Mouse (Mus musculus) fibroblast of lung, adult 2 months (primary cell): ENCODE results near the gene Hsd17b3.
"Not testable (repeated sequence)": the region's sequence is repeated elsewhere in the genome, so short reads cannot be mapped to it uniquely, and the experiment has no call there.

ENCODE experiments used
- DNase-seq: peaks from one replicate; pipeline ENCODE4 v3.0.0-alpha.2; 2011; ENCODE audit warnings: low read depth

Gene Hsd17b3

DNA sequence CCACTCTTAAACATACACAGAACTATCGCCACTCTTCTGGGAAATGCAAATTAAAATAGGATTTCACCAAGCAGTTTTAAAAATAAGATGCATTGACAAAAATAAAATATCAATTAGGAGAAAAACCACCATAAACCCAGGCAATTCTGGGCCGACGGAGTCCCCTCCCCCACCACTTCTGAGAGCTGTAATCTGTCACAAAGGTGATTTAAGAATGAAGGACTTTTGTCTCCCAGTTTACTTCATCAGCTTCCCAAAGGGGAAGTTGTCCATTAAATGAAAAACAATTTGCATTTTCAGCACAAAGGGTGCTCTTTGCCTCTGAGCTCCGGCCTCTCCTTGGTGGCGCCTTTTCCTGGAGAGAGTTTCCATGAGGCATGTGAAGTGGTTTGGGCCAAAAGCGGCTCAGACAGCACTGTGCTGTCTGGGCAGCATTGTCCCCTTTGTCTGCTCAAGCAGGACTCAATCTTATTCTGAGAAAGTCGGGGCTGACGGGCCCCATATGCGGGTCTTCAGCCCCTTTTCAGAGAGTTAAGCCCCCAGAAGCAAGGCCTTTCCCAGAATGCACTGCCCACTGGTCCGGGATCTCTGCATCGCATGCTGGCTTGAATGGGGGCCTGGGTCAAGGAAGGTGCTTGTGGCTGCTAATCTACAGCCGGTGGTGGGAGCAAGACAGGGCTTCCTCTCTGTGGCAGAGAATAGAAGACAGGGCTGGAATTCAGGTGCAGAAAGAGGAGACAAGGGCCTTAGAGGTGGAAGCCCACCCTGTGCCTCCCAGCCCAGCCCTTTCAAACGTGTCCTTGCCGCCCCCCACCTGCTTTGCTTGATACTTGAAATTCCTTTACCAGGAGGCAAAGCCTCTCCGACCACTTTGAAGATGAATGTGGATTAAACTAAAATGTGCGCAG, 7.8 kb downstream of the Hsd17b3 start:
- no peak for DNase-seq

DNA sequence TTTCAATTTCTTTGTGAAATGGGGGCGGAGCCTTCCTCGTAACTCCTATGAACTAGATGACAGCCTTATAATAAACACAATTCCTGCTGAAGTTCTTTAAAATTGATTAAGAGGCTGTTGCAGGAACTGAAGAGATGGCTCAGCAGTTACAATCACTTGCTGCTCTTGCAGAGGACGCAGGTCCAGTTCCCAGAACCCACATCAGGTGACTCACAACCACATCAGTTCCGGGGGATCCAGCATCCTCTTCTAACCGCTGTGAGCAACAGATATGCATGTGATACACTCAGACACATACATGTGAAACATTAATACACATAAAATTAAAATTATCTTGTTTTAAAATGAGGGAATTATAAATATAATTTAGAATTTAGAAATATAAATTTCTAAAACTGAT, 11.4 kb downstream of the Hsd17b3 start:
- no peak for DNase-seq

DNA sequence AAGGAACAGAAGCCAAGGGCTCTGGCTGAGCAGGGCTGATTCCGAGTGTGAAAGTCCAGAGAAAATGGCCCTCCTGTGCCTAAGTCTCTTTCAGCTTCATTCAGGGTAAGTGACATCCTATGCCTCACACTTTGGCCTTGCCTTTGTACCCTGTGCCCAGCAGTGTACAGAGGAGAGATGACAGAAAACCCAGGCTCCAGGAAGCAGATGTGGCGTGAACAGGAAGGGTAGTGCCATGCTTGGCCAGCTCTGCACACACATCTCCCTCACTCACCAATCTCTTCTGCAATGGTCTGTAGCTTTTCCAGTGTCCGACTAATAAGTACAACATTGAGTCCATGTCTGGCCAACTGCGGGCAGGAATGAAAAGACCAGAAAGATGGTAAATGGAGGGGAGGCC, 13.0 kb downstream of the Hsd17b3 start:
- DNase-seq, result no peak

DNA sequence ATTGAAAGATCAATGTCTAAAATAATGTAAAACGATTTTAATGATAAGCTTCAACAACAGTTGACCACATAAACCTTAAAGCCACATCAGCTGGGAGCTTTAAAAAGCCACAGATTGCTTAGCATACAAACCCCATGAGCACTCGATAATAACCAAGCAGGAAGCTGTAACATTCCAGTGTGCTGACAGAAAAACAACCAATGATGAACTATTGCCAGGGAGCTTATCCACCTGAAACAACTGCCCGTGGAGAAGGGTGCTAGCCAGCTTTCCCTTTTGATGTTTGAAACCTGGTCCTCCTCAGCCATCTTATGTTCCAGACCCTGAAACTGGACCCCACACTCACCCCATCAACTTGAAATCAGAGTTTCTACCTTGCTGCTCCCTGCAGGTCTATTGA, 22.4 kb downstream of the Hsd17b3 start:
- DNase-seq, result no peak

DNA sequence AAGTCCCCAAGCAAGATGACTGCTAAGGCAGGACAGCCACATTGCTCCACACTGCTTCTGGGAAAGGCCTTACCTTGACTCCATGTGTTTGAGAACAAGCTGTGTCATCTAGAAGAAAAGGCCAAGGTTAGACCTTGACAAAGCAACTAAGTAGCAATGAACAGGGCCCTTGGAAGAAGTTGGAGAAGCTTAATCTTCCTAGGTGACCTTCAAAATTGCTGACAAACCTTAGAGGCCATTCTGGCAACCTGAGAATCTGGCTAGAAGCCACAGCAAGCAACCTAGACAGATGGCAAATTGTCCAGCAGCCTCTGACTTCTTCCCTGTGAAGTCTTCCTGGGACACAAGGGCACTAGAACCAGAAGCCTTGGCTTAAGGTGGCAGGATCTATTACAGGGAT, 24.8 kb downstream of the Hsd17b3 start:
- DNase-seq, result no peak

DNA sequence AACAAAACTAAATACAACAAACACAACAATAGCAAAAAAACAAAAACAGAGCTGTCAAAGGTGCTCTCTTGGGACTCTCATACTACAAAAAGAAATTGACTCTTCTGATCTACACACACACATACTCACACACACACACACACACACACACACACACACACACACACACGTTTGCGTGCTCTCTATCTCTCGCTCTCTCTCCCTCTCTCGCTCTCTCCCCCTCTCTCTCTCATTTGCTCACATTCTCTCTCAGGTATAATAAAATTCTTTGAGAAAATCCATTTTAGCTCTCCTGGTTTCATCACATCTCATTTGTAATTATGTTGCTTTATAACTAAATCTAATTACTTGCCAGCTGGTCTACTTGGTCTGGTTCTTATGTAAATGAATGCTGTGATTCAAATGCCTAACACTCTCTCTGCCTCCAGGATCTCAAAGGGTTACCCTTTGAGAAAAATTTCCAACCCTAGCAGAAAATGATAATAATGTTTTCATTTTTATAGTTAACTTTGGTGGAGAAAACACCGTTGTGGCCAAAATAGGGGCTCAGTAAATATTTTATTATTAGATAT, 28.0 kb downstream of the Hsd17b3 start:
- no peak for DNase-seq

DNA sequence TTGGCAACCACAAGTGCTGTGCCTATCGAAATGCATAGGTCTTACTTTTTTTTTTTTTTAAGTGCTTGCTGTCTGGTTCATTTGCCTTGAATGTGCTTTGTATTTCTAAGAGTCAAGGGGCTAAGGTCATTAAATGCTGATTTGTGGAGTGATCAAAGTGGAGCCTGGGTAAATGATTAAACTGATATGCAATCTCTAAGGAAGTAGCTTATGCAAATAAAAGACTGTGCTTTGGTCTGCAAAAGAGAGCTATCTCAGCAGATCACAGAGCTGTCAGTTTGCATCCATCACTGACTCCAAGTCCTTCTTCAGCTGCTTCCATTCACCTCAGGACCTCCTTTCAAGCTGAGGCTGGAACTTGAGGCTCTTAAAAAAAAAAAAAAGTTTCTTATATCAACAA, 35.1 kb downstream of the Hsd17b3 start:
- DNase-seq, result no peak

DNA sequence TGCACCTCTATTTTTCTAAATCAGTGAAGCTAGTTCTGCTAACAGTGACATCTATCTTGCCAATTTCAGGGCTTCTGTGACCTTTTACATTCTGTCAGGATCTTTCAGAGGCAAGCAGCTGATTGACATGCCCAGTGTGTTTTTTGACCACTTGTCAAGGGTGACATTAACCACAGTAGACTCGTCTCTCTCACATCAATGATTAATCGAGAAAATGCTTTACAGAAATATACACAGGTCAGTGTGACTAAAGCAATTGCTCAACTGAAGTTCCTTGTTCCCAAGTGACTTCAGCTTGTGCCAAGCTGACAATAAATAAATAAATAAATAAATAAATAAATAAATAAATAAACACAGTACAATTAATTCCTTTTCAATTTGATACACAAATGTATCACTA, 36.7 kb downstream of the Hsd17b3 start:
- not testable (repeated sequence) for DNase-seq

DNA sequence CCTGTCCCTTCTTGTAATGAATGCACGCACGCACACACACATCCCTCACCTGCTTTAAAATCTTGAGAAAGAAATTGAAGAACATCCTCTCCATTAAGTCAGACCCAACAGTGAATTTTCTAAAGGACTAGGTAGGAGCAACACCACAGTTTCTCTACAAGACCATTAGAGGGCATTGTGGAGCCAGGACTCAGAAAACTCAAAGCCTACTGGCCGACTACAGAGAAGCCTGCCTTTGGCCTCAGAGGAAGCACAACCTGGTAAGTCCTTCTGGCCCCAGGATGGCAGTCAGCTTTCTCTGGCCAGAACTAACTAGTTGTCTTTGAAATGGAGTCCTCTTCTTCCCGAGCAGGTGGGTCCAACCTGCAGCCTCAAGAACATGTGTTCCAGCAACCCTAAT, 38.1 kb downstream of the Hsd17b3 start:
- no peak for DNase-seq

DNA sequence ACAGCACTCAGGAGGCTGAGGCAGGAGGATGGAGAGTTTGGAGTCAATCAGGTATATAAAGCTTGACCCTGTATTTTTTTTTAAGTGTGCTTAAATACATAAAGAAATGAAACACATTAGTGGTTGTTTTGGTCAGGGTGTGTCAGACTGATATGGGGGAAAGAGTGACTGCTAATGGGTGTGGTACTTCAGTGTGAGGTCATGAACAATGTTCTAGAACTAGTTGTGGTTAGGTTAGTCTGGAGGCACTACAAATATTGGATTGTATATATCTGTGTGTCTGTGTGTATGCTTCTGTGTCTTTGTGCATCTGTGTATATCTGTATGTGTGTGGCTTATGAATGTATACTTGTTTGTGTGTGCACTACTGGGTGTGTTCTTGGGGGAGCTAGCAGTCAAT, 39.5 kb downstream of the Hsd17b3 start:
- DNase-seq, result no peak

DNA sequence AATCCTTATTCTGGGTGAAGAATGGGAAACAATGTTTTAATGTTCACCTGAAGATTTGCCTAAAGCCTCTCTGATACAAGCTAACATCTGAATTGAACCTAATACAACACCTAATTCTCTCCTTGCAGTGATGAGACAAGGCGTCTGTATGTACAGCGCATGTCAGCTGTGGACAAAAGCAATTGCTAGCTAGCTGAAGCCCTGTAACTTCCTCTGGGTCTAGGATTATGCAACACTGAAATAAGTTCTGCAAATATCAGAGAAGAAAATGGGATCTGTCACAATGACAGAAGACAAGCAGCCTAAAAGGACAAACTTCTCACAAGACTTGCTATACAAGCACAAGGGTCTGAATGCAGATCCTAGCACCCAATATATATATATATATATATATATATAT, 40.6 kb downstream of the Hsd17b3 start:
- no peak for DNase-seq

DNA sequence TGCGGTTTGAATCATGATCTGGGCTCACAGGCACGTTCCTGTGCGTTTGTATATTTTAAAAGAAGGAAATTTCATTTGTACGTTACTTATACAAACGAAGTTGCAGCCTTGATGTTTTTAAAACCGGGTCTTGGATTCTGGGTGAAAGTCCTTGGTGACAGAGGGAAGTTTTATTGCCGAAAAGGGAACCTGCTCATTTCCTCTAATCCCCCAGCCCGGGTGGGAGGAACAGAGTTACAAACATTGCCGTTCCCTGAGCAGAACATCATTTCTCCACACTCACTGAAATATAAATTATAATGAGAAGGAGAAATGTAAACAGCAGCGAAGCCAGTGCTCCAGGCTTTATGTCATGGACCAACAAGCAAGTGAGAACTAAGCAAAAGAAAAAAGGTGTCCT, 49.1 kb downstream of the Hsd17b3 start:
- DNase-seq, result no peak

DNA sequence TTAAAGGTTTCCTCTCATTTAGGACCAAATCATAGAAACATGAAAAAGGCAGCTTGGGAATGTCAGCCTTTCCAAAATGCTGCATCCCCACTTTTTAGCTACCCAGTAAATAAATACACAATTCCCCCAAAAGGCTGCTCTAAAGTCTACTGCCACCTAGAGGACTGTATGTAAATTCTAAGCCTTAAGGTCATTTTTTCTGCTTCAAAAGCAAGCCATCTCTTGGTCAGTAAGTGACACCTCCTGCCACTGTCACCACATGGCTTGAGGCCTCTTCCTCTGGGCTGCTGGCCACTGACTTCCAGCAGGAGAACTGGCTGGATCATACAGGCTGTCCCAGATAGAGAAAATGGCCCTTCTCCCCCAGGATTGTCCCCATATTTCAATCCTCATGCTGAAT, 50.9 kb downstream of the Hsd17b3 start:
- DNase-seq, result no peak

DNA sequence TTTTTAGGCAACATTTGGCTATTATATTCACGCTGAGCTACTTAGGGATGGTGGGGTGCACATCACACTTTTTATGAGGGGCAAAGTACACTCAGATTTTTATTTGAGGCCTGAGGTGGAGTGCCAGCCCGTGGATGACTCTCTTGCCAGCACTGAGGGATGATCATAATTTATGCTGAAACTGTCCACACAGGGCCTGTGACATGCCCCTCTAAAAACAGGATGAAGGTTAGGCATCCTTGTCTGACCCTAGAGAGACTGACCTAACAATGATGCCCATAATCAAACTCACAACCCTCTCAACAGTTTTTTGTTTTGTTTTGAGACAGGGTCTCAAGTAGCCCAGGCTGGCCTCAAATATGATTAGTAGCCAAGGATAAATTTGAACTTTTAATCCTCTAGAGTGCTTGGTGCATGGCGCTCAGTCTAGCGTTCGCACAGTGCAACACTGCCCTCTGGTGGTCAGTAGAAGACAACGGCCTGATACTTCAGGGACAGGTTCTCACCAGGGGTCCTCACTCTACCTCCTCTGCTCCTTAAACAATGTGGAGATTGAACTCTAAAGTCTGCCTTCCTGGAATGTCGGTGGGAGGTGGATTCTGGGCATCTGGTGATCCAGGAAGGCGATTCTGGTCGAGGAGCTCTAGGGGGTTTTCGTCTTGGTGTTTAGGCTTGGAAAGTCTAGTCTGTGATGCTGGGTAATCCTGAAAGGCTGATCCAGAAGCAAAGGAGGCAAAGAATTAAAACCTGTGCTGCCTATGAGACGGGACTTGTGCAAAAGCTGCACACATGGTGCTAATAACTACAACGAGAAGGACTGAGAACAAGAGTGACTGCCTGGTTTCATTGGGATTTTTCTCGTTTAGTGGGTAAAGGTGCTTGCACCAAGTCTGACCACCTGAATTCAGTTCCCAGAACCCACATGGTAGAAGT, 52.7 kb downstream of the Hsd17b3 start:
- DNase-seq, result no peak

DNA sequence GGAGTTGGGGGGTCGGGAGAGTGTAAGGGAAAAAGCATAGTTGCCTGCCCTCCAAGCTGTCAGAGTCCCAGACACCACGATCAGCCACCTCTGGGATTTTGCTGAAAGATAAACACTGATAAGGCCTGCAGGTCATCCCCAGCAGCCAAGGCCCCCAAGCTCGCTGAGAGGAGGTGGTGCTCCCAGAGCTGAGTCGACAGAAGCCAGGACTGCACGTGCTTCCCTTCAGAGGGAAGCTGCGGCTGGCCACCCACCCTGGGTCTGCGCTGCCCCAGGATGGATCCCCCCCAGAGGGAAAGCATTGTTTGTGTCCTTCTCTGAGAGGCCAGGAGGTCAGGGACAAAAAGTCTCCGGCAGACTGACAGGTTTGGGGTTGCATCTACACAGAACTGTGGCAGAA, 54.0 kb downstream of the Hsd17b3 start:
- no peak for DNase-seq

DNA sequence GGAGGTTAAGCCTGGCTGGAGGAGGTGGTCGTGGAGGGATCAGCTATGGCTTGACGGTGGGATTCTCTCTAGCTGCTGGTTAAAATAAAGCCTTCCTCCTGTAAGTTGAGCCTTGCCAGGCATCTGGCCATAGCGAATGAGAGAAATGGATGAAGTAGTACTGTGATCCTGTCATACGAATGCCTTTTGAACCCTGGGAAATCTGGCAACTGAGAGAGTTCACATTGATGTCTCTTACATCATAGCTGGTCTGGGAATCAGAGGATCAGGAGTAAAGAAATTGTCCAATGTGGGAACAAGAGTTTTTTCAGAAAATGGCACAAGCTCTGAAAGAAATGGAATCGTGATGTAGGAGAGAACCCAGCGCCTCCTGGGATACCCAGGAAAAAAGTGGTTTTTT, 55.1 kb downstream of the Hsd17b3 start:
- DNase-seq, result no peak

DNA sequence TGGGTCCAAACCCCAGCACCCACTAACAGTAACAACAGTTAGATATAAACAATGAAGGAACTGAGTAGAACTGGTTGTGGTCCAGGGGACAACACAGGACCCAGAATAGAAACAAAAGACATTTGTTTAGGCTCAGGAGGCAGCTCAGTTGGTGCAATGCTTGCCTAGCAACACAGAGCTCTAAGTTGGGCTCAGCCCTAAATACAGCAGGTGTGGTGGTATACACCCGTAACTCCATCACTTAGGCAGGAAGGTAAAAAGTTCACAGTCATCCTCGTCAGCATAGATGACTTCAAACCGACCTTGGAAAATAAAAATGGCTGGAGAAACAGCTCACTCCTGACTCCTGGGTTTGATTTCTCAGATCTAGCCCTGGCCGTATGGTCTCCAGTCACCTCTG, 55.8 kb downstream of the Hsd17b3 start:
- no peak for DNase-seq

DNA sequence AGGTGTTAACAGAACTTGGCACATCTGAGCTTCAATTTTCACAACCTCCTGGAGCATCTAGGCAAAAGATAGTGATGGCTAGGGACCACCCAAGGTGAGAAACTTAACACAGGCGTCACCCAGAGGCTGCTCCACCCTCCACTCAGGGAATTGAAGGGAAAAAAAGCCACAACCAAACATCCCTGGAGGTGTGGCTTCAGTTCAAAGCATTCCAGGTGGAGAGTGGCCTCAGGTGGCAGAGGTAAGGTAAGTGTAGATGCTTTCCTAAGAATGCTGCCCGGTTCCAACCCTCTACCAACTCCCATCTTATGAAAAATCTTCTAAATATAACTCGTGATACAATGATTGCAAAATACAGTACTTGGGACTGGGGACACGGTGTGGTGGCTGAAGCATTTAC, 57.8 kb downstream of the Hsd17b3 start:
- no peak for DNase-seq

DNA sequence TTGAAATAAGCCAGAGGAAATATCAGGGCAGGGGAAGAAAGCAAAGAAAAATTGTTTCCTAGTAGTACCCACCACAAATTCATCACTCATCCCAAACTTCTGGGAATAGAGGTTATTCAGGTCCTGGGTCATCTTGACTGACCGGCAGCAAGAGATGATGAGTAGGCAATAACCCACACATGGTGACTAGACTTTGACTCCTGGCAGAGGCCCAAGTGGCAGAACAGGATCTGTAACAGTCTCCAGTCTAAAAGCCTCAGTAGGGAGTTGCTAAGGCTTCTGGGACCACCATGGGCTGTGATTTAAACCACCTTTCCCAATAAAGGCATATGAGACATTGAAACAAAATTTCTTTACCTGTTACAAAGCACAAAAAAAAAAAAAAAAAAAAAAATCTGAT, 58.2 kb downstream of the Hsd17b3 start:
- no peak for DNase-seq

DNA sequence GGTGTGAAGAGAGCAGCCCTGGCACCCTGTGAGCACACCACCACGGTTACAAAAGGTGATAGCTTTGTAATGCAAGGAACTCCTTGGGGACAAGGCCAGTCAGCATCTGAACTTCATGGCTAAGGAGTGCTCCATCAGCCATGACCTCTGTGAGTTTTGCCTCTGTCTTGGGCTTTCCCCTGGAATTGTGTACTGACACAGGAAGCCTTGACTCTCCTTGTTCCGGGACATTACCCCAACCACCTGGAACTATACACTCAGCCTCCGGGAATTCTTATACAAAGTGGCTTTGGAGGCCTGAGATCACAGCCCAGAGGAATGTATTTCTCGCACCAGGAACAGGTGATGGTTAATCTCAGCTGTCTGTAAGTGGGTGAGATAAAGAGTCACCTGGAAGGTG, 64.2 kb downstream of the Hsd17b3 start:
- DNase-seq, result no peak

DNA sequence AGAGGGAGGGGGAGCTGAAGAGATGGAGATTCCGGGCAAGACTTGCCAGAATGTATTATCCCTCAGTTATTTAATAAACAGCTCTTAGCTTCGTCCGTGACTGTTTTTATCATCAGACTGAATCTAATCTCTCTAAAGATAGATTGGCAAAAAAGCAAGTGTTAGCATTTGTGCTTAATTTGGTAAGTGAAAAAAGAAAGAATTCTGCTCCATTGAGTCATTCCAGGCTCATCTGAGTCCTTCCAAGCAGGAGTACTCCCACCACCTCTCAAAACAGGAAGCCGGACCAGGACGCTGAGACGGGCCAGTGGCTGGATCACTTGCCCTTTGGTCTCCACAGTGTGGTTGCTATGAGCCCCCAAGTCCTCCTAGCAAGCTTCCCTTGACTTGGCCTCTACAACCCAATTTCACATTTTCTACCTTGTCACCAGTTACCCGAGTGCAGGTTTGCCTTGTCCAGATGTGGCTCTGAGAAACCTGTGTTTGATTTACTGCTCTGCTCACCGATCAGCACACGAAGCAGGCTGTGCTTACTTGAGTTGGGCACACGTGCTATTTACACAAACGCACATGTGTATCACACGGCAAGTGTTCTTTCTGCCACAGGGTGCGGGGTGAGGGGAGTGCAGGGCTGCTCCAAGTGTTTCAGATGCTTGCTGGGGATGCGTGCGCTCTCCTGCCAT, 66.1 kb downstream of the Hsd17b3 start:
- DNase-seq, result no peak

DNA sequence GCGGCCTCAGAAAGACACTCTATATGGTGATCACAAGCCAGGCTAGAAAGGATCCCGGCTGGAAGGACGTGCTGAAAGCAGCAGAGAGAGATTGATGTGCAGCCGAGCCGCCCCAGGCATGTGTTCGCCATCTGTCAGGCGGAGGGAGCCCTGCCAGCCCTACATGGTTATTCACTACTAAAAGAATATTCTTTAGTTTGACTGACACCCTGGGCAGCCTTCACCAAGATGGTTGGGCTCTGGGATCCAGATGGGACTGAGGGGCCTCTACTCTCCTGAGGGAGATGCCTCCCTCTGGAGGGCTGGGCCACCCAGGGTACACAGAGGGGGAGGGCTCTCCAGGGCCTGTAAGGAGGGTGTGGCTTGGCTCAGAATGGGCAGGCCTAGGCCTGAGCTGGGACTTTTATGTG, 68.1 kb downstream of the Hsd17b3 start:
- DNase-seq, result no peak
